Mouse (Mus musculus) layer of hippocampus, adult 18-20 months (tissue): ENCODE results near the gene Bmp5. TPM values are rescaled to one million over a fixed set of nuclear protein-coding genes. Genes with fewer than 3 reads are reported as not detected.

Experiments used
- microRNA-seq, 2 experiments: library from miRNA; unstranded; fragments of <30 nt; microRNA quantifications; one replicate each; pipeline ENCODE4 v1.2.0; 2021
- total RNA-seq, 2 experiments: library from RNA; stranded (reverse); gene quantifications; 2 replicates each; pipeline ENCODE4 v1.2.3; 2021

Gene Bmp5
- total RNA-seq, 2 experiments from 2014 or later = 1.1 to 1.3 TPM

Small RNA genes within 50 kb of the gene (microRNA-seq; reads per million reads assigned to microRNA genes)
- gene Gm44355 = 0 reads per million in 2 experiments

Other genes starting within 250 kb of the Bmp5 start
- 10 to 100 TPM; 39.9 to 41.2 TPM for gene Tmod3, start 215.7 kb upstream of the Bmp5 start, total RNA-seq
- gene Tmod2, start 164.0 kb upstream of the Bmp5 start, total RNA-seq = 100 to 1,000 TPM; 382 to 386 TPM
- 10 to 100 TPM; 60.8 to 67.2 TPM for gene Lysmd2, start 149.6 kb upstream of the Bmp5 start, total RNA-seq
- 100 to 1,000 TPM; 259 to 270 TPM for gene Scg3, start 91.3 kb upstream of the Bmp5 start, total RNA-seq
- gene Hmgcll1, start 239.5 kb downstream of the Bmp5 start, total RNA-seq = 10 to 100 TPM; 13.2 to 15.8 TPM